Mouse (Mus musculus): ENCODE measurements around the gene Setd3. TPM values are rescaled to one million over a fixed set of nuclear protein-coding genes. Genes with fewer than 3 reads are reported as not detected.
"Not testable (repeated sequence)": the region's sequence is repeated elsewhere in the genome, so short reads cannot be mapped to it uniquely, and the experiment has no call there.

Setd3 gene
- polyA plus RNA-seq, 1 experiment, result 2.0 TPM

- no peaks in the 10 kb centered on the region for H3K9me3 ChIP-seq (ENCODE audit: control insufficient read depth, low read length)
- TF ChIP-seq TAL1 (IDR thresholded peaks at IDR 0.05; ENCODE audit: low read length) (no peak), GATA1 (IDR thresholded peaks at IDR 0.05; ENCODE audit: low read length) (no peak)
- no peaks in the 10 kb centered on the region for H3K4me1 ChIP-seq (ENCODE audit: control insufficient read depth)
- H3K36me3 ChIP-seq (ENCODE audit: control insufficient read depth), result peaks cover 90% of the 10 kb centered on the region
- no peak overlapping the region for H3K4me3 ChIP-seq (replicated peaks)
- no peaks in the 10 kb centered on the region for H3K27me3 ChIP-seq (ENCODE audit: control insufficient read depth)
These were observed 68.4 kb downstream of the Setd3 start for GRCm38 (mm10) chr12:108110674-108111073.

- TF ChIP-seq GATA1 (IDR thresholded peaks at IDR 0.05; ENCODE audit: low read length) (no peak), TAL1 (IDR thresholded peaks at IDR 0.05; ENCODE audit: low read length) (no peak)
- Histone ChIP-seq H3K4me1 (ENCODE audit: control insufficient read depth) (no peaks in the 10 kb centered on the region), H3K9me3 (ENCODE audit: control insufficient read depth, low read length) (no peaks in the 10 kb centered on the region), H3K27me3 (ENCODE audit: control insufficient read depth) (no peaks in the 10 kb centered on the region), H3K36me3 (ENCODE audit: control insufficient read depth) (peaks cover 88% of the 10 kb centered on the region), H3K4me3 (replicated peaks) (no peak overlapping the region)
These were observed 69.4 kb downstream of the Setd3 start for GRCm38 (mm10) chr12:108109732-108110131.

DNA sequence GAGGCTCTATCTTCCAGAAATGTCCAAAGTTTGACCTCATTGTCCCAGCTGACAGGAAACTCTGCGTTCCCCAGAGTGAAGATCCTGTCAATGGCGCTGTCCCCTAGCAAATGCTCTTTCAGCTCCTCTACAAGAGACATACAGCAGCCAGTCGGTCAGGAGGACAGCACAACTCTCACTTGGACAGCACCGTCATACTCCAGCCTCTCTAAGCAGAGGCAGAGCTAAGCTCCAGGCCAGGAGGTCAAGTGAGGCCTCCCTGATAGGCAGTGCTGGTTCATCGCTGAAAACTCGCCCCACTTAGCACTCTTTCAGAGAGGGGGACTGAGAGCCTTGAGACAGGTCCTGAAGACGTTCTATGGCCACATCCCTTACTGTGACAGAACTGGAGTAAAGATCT lies 70.5 kb downstream of the Setd3 start:
- not testable (repeated sequence) for H3K9me3 ChIP-seq (ENCODE audit: control insufficient read depth, low read length); H3K4me3 ChIP-seq (replicated peaks); H3K4me1 ChIP-seq (ENCODE audit: control insufficient read depth); H3K27me3 ChIP-seq (ENCODE audit: control insufficient read depth)
- peaks cover 78% of the 10 kb centered on the region for H3K36me3 ChIP-seq (ENCODE audit: control insufficient read depth)

DNA sequence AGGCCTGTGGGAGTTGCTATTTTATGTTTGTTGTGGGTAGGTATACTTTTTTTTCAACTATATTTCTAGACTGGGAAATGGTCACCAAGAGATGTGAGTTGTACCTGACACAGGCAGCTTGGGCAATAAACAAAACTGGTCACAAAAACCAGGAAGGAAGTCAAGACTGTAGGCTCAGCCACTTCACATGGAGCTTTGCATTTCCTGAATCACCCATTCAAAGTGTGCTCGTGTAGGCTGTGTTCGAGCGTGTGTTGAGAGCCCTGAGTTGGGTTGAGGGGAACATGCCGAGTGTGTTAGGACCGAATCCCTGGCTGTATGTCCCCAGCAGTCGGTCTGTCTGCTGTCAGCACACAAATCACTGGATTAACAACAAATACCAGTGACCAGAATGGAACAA lies 75.8 kb downstream of the Setd3 start:
- H3K36me3 ChIP-seq (ENCODE audit: control insufficient read depth), result peaks cover 29% of the 10 kb centered on the region
- H3K4me1 ChIP-seq (ENCODE audit: control insufficient read depth), result no peaks in the 10 kb centered on the region
- no peaks in the 10 kb centered on the region for H3K9me3 ChIP-seq (ENCODE audit: control insufficient read depth, low read length)
- no peaks in the 10 kb centered on the region for H3K27me3 ChIP-seq (ENCODE audit: control insufficient read depth)
- H3K4me3 ChIP-seq (replicated peaks), result no peak overlapping the region
- TF ChIP-seq GATA1 (IDR thresholded peaks at IDR 0.05; ENCODE audit: low read length) (no peak), TAL1 (IDR thresholded peaks at IDR 0.05; ENCODE audit: low read length) (no peak)

- TF ChIP-seq TAL1 (IDR thresholded peaks at IDR 0.05; ENCODE audit: low read length), result no peak
- TF ChIP-seq GATA1 (IDR thresholded peaks at IDR 0.05; ENCODE audit: low read length), result no peak
- Histone ChIP-seq H3K36me3 (ENCODE audit: control insufficient read depth) (peaks cover 19% of the 10 kb centered on the region), H3K4me3 (replicated peaks) (no peak overlapping the region), H3K4me1 (ENCODE audit: control insufficient read depth) (no peaks in the 10 kb centered on the region), H3K9me3 (ENCODE audit: control insufficient read depth, low read length) (no peaks in the 10 kb centered on the region), H3K27me3 (ENCODE audit: control insufficient read depth) (no peaks in the 10 kb centered on the region)
These were observed 77.0 kb downstream of the Setd3 start for GRCm38 (mm10) chr12:108102119-108102518.

DNA sequence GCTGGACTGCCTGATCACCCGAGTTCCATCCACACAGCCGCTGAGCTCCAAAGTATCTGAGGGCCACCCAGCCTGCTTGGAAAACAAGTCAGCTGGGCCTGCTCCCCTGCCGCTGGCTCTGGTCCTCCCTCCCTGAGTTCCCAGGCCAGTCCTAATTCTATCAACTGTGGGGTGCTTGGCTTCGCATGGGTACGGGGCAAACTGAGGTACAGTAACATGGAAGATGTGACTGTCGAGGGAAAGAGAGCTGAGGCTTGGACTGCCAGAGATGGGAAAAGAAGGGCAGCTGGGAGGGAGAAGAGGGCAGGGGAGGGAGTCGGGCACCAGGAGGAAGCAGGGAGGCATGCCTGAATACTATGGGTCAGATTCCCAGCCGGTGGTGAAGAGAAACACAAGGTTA lies 78.9 kb downstream of the Setd3 start:
- H3K27me3 ChIP-seq (ENCODE audit: control insufficient read depth), result no peaks in the 10 kb centered on the region
- no peak overlapping the region for H3K4me3 ChIP-seq (replicated peaks)
- no peaks in the 10 kb centered on the region for H3K4me1 ChIP-seq (ENCODE audit: control insufficient read depth)
- peaks cover 3% of the 10 kb centered on the region for H3K36me3 ChIP-seq (ENCODE audit: control insufficient read depth)
- no peak for TF ChIP-seq TAL1 (IDR thresholded peaks at IDR 0.05; ENCODE audit: low read length)
- no peaks in the 10 kb centered on the region for H3K9me3 ChIP-seq (ENCODE audit: control insufficient read depth, low read length)

DNA sequence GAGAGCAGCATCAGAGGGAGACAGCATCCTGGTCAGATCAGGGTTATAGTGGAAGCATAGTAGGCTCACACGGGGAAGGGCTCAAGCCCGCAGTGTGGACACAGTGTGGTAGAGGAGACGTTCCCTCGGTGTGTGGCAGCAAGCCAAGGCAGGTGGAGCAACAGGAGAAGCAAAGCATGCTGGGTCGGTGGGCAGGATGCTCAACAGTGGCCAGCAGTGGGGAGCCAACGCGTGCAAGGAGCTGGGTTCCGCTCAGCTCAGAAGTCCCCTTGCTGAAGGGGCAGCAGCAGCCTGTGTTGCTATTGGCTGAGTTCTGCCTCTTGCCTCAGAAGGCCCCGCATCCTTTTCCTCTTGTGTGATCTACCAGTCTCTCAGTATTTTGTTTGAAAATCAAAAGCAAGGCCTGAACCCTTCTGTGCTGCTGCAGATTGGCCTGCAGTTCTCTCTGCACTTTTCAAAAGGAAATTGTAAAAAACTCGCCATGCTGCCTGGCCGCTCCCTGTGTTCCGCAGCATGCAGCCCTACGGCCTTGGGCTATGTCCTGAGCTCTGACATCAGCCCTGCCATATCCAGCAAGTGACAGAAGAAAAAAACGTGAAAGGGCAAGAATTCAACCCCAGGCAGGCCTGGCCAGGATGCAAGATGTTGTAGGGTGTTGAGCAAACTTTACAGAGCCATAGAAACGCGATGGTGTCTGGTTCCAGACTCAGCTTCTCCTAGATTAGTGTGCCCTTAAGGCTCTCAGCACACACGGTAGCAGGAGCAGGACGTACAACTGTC lies 80.7 kb downstream of the Setd3 start:
- no peak for TF ChIP-seq TAL1 (IDR thresholded peaks at IDR 0.05; ENCODE audit: low read length)
- TF ChIP-seq GATA1 (IDR thresholded peaks at IDR 0.05; ENCODE audit: low read length), result no peak
- Histone ChIP-seq H3K4me3 (replicated peaks) (no peak overlapping the region), H3K27me3 (ENCODE audit: control insufficient read depth) (no peaks in the 10 kb centered on the region), H3K4me1 (ENCODE audit: control insufficient read depth) (no peaks in the 10 kb centered on the region), H3K9me3 (ENCODE audit: control insufficient read depth, low read length) (no peaks in the 10 kb centered on the region), H3K36me3 (ENCODE audit: control insufficient read depth) (no peaks in the 10 kb centered on the region)

GRCm38 (mm10) chr12:108097643-108098042 lies 81.5 kb downstream of the Setd3 start:
- Histone ChIP-seq H3K4me1 (ENCODE audit: control insufficient read depth) (no peaks in the 10 kb centered on the region), H3K4me3 (replicated peaks) (no peak overlapping the region), H3K36me3 (ENCODE audit: control insufficient read depth) (no peaks in the 10 kb centered on the region), H3K9me3 (ENCODE audit: control insufficient read depth, low read length) (no peaks in the 10 kb centered on the region), H3K27me3 (ENCODE audit: control insufficient read depth) (no peaks in the 10 kb centered on the region)
- TF ChIP-seq GATA1 (IDR thresholded peaks at IDR 0.05; ENCODE audit: low read length), result no peak

DNA sequence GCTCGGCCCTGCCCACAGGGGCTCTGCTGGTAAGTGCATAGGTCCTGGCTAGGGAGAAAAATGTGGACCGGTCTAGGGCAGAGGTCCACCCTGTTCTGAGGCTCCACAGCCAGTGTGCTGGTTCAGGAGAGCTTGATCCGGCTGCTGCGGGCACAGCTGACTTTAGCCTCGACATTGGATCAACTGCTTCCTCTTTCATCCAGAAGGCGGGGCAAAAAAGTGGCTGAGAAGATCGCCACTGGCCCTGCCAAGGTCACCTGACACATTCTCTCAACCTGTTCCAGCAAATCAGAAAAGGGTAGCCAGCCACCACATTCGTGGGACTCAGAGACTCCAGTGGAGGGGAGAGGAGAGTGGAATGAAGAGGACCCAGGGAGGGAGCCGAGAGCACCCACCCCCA lies 90.9 kb downstream of the Setd3 start:
- no peaks in the 10 kb centered on the region for H3K27me3 ChIP-seq (ENCODE audit: control insufficient read depth)
- TF ChIP-seq TAL1 (IDR thresholded peaks at IDR 0.05; ENCODE audit: low read length) (no peak), GATA1 (IDR thresholded peaks at IDR 0.05; ENCODE audit: low read length) (no peak)
- no peaks in the 10 kb centered on the region for H3K9me3 ChIP-seq (ENCODE audit: control insufficient read depth, low read length)
- no peaks in the 10 kb centered on the region for H3K4me1 ChIP-seq (ENCODE audit: control insufficient read depth)
- H3K36me3 ChIP-seq (ENCODE audit: control insufficient read depth), result no peaks in the 10 kb centered on the region
- H3K4me3 ChIP-seq (replicated peaks), result no peak overlapping the region

GRCm38 (mm10) chr12:108087489-108087888 lies 91.6 kb downstream of the Setd3 start:
- H3K36me3 ChIP-seq (ENCODE audit: control insufficient read depth), result no peaks in the 10 kb centered on the region
- no peaks in the 10 kb centered on the region for H3K4me1 ChIP-seq (ENCODE audit: control insufficient read depth)
- H3K27me3 ChIP-seq (ENCODE audit: control insufficient read depth), result no peaks in the 10 kb centered on the region
- H3K9me3 ChIP-seq (ENCODE audit: control insufficient read depth, low read length), result no peaks in the 10 kb centered on the region
- no peak overlapping the region for H3K4me3 ChIP-seq (replicated peaks)
- TF ChIP-seq GATA1 (IDR thresholded peaks at IDR 0.05; ENCODE audit: low read length) (no peak), TAL1 (IDR thresholded peaks at IDR 0.05; ENCODE audit: low read length) (no peak)
